Mouse (Mus musculus): ENCODE results near the gene Dmp1. TPM values are rescaled to one million over a fixed set of nuclear protein-coding genes. Genes with fewer than 3 reads are reported as not detected.

Gene Dmp1
- total RNA-seq (2022): 1 to 10 TPM; 5.1 to 6.0 (median 5.2) TPM

GRCm38 (mm10) chr5:104202351-104202750 lies at the start of gene Dmp1:
Gene Dmp1, plus strand, starts transcription at chr5:104202613.
- DNase-seq (ENCODE audit: low spot score in 2 of 2): no peak

GRCm38 (mm10) chr5:104157701-104158100 lies 44.7 kb upstream of the Dmp1 start:
- DNase-seq (ENCODE audit: low spot score in 2 of 2): no peak

- DNase-seq (ENCODE audit: low spot score in 2 of 2): peak; percentile 64 to 69
Measured at GRCm38 (mm10) chr5:104158332-104159052, 43.9 kb upstream of the Dmp1 start.

GRCm38 (mm10) chr5:104160581-104160980 lies 41.8 kb upstream of the Dmp1 start:
- DNase-seq (ENCODE audit: low spot score in 2 of 2): no peak

GRCm38 (mm10) chr5:104161390-104161789 lies 41.0 kb upstream of the Dmp1 start:
- no peak for DNase-seq (ENCODE audit: low spot score in 2 of 2)

- no peak for DNase-seq (ENCODE audit: low spot score in 2 of 2)
Measured at GRCm38 (mm10) chr5:104163536-104163935, 38.9 kb upstream of the Dmp1 start.

GRCm38 (mm10) chr5:104170412-104170811 lies 32.0 kb upstream of the Dmp1 start, which contains the start of gene Dspp:
Gene Dspp, plus strand, starts transcription at chr5:104170712.
- DNase-seq (ENCODE audit: low spot score in 2 of 2): no peak

- DNase-seq (ENCODE audit: low spot score in 2 of 2): peak; percentile 28
Measured at GRCm38 (mm10) chr5:104173094-104173493, 29.3 kb upstream of the Dmp1 start.

GRCm38 (mm10) chr5:104183743-104184142 lies 18.7 kb upstream of the Dmp1 start:
- DNase-seq (ENCODE audit: low spot score in 2 of 2): no peak

- DNase-seq (ENCODE audit: low spot score in 2 of 2): no peak
Measured at GRCm38 (mm10) chr5:104187281-104187680, 15.1 kb upstream of the Dmp1 start.

GRCm38 (mm10) chr5:104195086-104195485 lies 7.3 kb upstream of the Dmp1 start:
- peak in 1 of 2 experiments; percentile 20 for DNase-seq (ENCODE audit: low spot score in 2 of 2)

GRCm38 (mm10) chr5:104201153-104201950 lies 1.1 kb upstream of the Dmp1 start:
- DNase-seq (ENCODE audit: low spot score in 2 of 2): no peak

GRCm38 (mm10) chr5:104212531-104212930 lies 10.1 kb downstream of the Dmp1 start:
- DNase-seq (ENCODE audit: low spot score in 2 of 2): no peak

GRCm38 (mm10) chr5:104218926-104219325 lies 16.5 kb downstream of the Dmp1 start:
- peak in 1 of 2 experiments; percentile 31 for DNase-seq (ENCODE audit: low spot score in 2 of 2)

- no peak for DNase-seq (ENCODE audit: low spot score in 2 of 2)
Measured at GRCm38 (mm10) chr5:104224299-104224698, 21.9 kb downstream of the Dmp1 start.

- no peak for DNase-seq (ENCODE audit: low spot score in 2 of 2)
Measured at GRCm38 (mm10) chr5:104224750-104225149, 22.3 kb downstream of the Dmp1 start.

- no peak for DNase-seq (ENCODE audit: low spot score in 2 of 2)
Measured at GRCm38 (mm10) chr5:104228497-104228896, 26.1 kb downstream of the Dmp1 start.

- DNase-seq (ENCODE audit: low spot score in 2 of 2): no peak
Measured at GRCm38 (mm10) chr5:104236741-104237140, 34.3 kb downstream of the Dmp1 start.

- DNase-seq (ENCODE audit: low spot score in 2 of 2): peak in 1 of 2 experiments; percentile 17
Measured at GRCm38 (mm10) chr5:104239674-104240378, 37.4 kb downstream of the Dmp1 start.

- DNase-seq (ENCODE audit: low spot score in 2 of 2): no peak
Measured at GRCm38 (mm10) chr5:104244261-104244660, 41.8 kb downstream of the Dmp1 start.

GRCm38 (mm10) chr5:104251811-104252210 lies 49.4 kb downstream of the Dmp1 start:
- no peak for DNase-seq (ENCODE audit: low spot score in 2 of 2)

GRCm38 (mm10) chr5:104256585-104256984 lies 54.2 kb downstream of the Dmp1 start:
- no peak for DNase-seq (ENCODE audit: low spot score in 2 of 2)

Measured in layer of hippocampus, adult 8-10 months (tissue).